Mouse (Mus musculus) embryonic facial prominence, embryonic 11.5 days (tissue): ENCODE data around the gene Pld2. TPM values are rescaled to one million over a fixed set of nuclear protein-coding genes. Genes with fewer than 3 reads are reported as not detected.

Experiments
- ATAC-seq: fragments of 200-750 bp; cut with Nextera tagmentation; replicated peaks from 2 replicates; pipeline ENCODE4 v1.8.0; 2017; ENCODE audit warnings: low read depth; ENCODE audit not compliant: insufficient number of reproducible peaks, low FRiP score, low TSS enrichment
- DNase-seq: peaks from one replicate; pipeline ENCODE4 v3.0.0-alpha.2; 2015; ENCODE audit warnings: low spot score
- H3K27ac ChIP-seq: fragments of 300-500 bp; sonication (generic); replicated peaks from 2 replicates; pipeline ENCODE4 v1.5.1; 2014; ENCODE audit warnings: mild to moderate bottlenecking, low read depth, low read length, control low read depth
- H3K27me3 ChIP-seq: fragments of 300-500 bp; sonication (generic); 2 replicates; pipeline ENCODE4 v1.6.1; 2014; ENCODE audit warnings: mild to moderate bottlenecking, low read length, moderate library complexity, mixed read lengths; ENCODE audit not compliant: control insufficient read depth, insufficient read depth
- H3K36me3 ChIP-seq: fragments of 300-500 bp; sonication (generic); replicated peaks from 2 replicates; pipeline ENCODE4 v1.6.1; 2014; ENCODE audit warnings: low read depth, mild to moderate bottlenecking, low read length, moderate library complexity, mixed read lengths; ENCODE audit not compliant: control insufficient read depth, insufficient read depth
- H3K4me1 ChIP-seq: fragments of 300-500 bp; sonication (generic); 2 replicates; pipeline ENCODE4 v1.6.1; 2014; ENCODE audit warnings: low read length, mixed read lengths; ENCODE audit not compliant: control insufficient read depth, insufficient read depth
- H3K4me2 ChIP-seq: fragments of 300-500 bp; sonication (generic); 2 replicates; pipeline ENCODE4 v1.6.1; 2014; ENCODE audit warnings: low read depth, mild to moderate bottlenecking, control low read depth, low read length, moderate library complexity
- H3K4me3 ChIP-seq: fragments of 300-500 bp; sonication (generic); 2 replicates; pipeline ENCODE4 v1.5.1; 2014; ENCODE audit warnings: low read depth, low read length, control low read depth
- H3K9ac ChIP-seq: fragments of 300-500 bp; sonication (generic); replicated peaks from 2 replicates; pipeline ENCODE4 v1.6.1; 2014; ENCODE audit warnings: mild to moderate bottlenecking, control low read depth, low read length
- H3K9me3 ChIP-seq: fragments of 300-500 bp; sonication (generic); replicated peaks from 2 replicates; pipeline ENCODE4 v1.6.1; 2016; ENCODE audit warnings: mild to moderate bottlenecking, low read length, inconsistent platforms, mixed read lengths; ENCODE audit not compliant: control insufficient read depth
- WGBS: fragments of 180-500 bp; shearing (Covaris S2); extraction: QIAGEN DNeasy Blood & Tissue Kit; methylation state at CpG from one replicate; pipeline ENCODE4 v1.1.7; 2014; 5-methylcytosine and 5-hydroxymethylcytosine counted together
- polyA plus RNA-seq: library from polyadenylated mRNA; unstranded; fragments of >200 nt; fragmentation: Nextera tagmentation; extraction: Ambion mirVana; gene quantifications from 2 replicates; pipeline ENCODE4 v1.2.1, GENCODE M21; 2014

Pld2 gene
- polyA plus RNA-seq, 1 experiment from 2014 or later = 1.6 TPM

DNA sequence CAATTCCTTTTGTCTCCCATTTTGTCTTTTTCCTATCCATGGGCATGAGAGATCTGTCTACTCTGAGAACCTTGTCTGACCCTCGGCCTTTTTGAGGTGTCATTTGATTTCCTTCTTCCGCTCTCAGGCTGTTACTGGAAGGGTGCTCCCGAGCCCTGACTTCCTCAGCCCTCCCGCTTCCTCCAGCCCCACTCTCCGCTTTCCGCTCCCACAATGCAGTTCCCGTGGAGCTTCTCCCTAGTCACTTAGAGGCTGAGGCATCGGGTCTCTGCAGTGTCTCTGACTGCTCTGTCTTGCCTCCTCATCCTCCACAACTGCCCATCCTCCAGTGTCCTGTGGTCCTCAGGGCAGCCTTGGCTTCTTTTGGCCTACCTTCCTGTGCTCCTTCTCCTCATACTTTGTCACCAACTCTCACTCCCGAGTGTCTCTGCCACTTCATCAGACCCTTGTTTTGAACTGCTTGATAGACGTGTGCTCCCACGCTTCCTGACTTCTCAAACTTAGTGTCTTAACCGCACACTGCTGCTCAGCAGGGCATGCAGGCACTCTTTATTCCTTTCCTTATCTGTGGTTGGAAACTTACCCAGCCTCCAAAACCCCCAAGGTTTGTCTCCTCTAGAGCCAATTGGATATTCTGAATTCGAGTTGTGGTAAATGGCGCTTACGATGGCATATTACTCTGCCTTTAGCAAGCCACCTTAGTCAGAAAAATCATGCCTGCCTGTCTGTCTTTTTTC is 54.6 kb downstream of the Pld2 start:
- no peak overlapping the region for H3K4me3 ChIP-seq
- no peaks in the 10 kb centered on the region for H3K27me3 ChIP-seq
- no peaks in the 10 kb centered on the region for H3K4me1 ChIP-seq
- no peaks in the 10 kb centered on the region for H3K36me3 ChIP-seq
- H3K9me3 ChIP-seq = no peaks in the 10 kb centered on the region
- H3K9ac ChIP-seq = no peak overlapping the region
- 88% methylated on average over 15 of the region's 15 CpGs for WGBS
- ATAC-seq = no peak
- no peak overlapping the region for H3K4me2 ChIP-seq
- H3K27ac ChIP-seq = no peak overlapping the region
- DNase-seq = no peak

DNA sequence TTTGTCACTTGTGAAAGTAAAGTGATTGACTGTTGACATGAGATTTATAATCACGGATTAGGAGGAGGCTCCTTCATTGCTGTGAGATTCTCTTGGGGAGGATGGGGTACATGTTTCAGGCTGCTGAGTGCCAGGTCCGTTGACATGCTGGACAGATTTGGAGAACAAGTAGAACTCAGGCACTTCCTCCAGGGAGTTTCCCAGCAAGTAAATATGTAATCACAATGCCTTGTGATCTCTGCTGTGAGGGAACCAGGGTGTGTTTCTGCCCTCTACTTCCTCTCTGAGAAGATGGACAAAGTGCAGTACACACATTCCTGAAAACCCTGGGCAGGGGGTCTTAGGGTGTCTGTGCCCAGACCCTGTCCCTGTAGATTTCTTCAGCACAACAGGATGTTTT is 55.8 kb downstream of the Pld2 start:
- Histone ChIP-seq H3K4me2 (no peak overlapping the region), H3K4me1 (no peaks in the 10 kb centered on the region), H3K27me3 (no peaks in the 10 kb centered on the region), H3K27ac (no peak overlapping the region), H3K36me3 (no peaks in the 10 kb centered on the region), H3K9ac (no peak overlapping the region), H3K9me3 (no peaks in the 10 kb centered on the region), H3K4me3 (no peak overlapping the region)
- WGBS = 66% methylated on average over 2 of the region's 2 CpGs
- ATAC-seq = no peak
- DNase-seq = no peak

DNA sequence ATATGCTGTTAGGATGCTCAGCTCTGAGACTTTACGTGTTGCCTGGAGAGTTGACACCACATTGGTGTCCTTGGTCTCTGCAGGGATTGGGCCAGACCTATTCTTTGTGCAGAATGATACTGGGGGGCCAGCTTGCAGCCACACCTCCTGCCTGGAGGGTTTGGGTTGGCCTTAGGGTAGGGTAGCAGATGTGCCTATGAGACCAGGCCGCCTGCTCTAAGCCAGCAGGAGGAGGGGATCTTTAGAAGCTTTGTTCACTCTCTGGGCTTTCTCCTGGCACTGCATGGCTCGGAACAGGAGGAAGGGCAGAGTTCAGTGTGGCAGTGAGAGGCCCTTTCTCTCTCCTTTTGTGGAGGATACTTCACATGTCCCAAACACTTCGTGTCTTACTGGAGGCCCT is 56.2 kb downstream of the Pld2 start:
- H3K4me2 ChIP-seq = no peak overlapping the region
- H3K9me3 ChIP-seq = no peaks in the 10 kb centered on the region
- no peaks in the 10 kb centered on the region for H3K27me3 ChIP-seq
- WGBS = 48% methylated on average over 4 of the region's 4 CpGs
- no peaks in the 10 kb centered on the region for H3K36me3 ChIP-seq
- no peak overlapping the region for H3K9ac ChIP-seq
- H3K4me3 ChIP-seq = no peak overlapping the region
- no peaks in the 10 kb centered on the region for H3K4me1 ChIP-seq
- no peak overlapping the region for H3K27ac ChIP-seq
- ATAC-seq = no peak
- no peak for DNase-seq

DNA sequence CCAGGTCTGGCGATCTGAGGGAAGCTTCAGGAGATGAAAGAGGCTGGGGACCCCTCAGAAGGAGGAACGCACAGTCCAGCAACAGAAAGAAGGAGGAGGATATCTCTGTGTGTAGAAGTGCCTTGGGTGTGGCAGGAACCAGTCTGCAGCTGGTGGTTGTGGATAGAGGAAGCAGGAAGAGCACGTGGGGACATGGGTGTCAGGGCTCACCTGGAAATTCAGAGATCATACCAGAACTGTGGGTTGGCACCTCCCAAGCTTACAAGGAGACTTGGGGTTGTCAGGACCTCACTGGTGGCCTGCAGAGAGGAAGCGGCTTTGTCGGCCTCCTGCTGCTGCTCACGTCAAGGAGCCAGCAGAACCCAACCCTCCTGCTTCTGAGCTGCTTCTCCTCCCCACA is 57.4 kb downstream of the Pld2 start:
- no peaks in the 10 kb centered on the region for H3K9me3 ChIP-seq
- no peak overlapping the region for H3K27ac ChIP-seq
- no peak overlapping the region for H3K4me2 ChIP-seq
- no peak overlapping the region for H3K9ac ChIP-seq
- H3K27me3 ChIP-seq = no peaks in the 10 kb centered on the region
- WGBS = 87% methylated on average over 6 of the region's 6 CpGs
- ATAC-seq (no peak), DNase-seq (no peak)
- H3K4me1 ChIP-seq = no peaks in the 10 kb centered on the region
- H3K36me3 ChIP-seq = no peaks in the 10 kb centered on the region
- H3K4me3 ChIP-seq = no peak overlapping the region

DNA sequence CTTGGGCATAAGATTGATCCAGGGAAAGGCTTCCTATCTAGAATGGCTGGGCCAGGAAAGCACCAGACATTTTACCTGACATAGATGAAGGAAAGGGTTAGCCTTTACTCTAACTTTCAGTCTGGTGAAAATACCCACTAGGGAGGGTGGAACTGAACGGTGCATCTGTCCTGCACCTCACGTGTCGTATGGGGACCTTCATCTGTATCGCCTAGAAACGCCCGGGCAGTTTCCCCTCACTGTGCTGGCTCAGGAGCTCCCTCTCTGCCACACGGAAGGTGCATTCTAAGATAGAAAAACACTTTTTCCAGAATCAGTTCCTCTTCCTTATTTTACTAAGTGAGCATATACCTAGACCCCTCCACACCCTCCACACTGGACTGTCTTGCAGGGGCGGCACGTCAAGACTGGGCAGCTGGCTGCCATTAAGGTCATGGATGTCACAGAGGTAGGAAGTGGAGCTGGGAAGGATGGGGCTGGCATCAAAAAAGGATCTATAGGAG is 58.6 kb downstream of the Pld2 start:
- no peak overlapping the region for H3K4me3 ChIP-seq
- no peak overlapping the region for H3K4me2 ChIP-seq
- WGBS = 88% methylated on average over 9 of the region's 9 CpGs
- ATAC-seq (no peak), DNase-seq (no peak)
- H3K9ac ChIP-seq = no peak overlapping the region
- no peaks in the 10 kb centered on the region for H3K36me3 ChIP-seq
- H3K9me3 ChIP-seq = no peaks in the 10 kb centered on the region
- no peak overlapping the region for H3K27ac ChIP-seq
- no peaks in the 10 kb centered on the region for H3K4me1 ChIP-seq
- no peaks in the 10 kb centered on the region for H3K27me3 ChIP-seq

DNA sequence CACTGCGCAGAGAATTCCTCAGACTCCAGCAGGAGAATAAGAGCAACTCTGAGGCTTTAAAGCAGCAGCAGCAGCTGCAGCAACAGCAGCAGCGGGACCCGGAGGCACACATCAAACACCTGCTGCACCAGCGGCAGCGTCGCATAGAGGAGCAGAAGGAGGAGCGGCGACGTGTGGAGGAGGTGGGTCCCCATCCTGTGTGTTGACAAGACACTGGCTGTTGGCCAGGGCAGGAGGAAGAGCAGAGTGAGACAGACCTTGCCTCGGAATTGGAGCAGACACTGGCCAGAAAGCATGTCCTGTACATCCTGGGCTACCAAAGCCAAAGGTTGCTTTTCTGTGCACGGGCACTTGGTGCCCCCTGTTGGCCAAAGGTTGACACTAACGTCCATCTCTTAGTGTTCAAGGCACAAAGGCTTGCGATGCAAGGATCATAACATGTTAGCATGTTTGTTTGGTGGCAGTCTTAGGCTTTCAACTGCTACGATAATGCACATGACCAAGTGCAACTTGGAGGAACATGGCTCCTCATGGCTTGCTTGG is 65.2 kb downstream of the Pld2 start:
- DNase-seq = peak; percentile 82
- 66% methylated on average over 14 of the region's 14 CpGs for WGBS
- peaks cover 12% of the 10 kb centered on the region for H3K36me3 ChIP-seq
- H3K9ac ChIP-seq = no peak overlapping the region
- H3K27ac ChIP-seq = no peak overlapping the region
- no peak for ATAC-seq
- no peaks in the 10 kb centered on the region for H3K27me3 ChIP-seq
- no peak overlapping the region for H3K4me2 ChIP-seq
- H3K4me3 ChIP-seq = no peak overlapping the region
- no peaks in the 10 kb centered on the region for H3K9me3 ChIP-seq
- H3K4me1 ChIP-seq = no peaks in the 10 kb centered on the region

DNA sequence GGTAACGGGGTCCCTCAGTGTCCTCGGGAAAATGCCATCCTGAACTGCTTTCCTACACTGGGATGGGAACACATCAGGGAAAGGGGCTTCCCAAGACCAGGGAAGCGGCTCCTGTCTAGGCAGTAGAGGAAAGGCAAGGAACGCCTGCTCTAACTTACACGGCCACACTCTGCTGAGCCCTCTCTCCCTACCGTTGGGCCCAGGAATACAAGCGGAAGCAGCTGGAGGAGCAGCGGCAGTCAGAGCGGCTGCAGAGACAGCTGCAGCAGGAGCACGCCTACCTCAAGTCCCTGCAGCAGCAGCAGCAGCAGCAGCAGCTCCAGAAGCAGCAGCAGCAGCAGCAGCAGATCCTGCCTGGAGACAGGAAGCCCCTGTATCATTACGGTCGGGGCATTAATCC is 66.9 kb downstream of the Pld2 start:
- peaks cover 15% of the 10 kb centered on the region for H3K36me3 ChIP-seq
- no peak overlapping the region for H3K4me3 ChIP-seq
- DNase-seq = no peak
- no peak overlapping the region for H3K4me2 ChIP-seq
- H3K27me3 ChIP-seq = no peaks in the 10 kb centered on the region
- ATAC-seq = no peak
- no peak overlapping the region for H3K9ac ChIP-seq
- 74% methylated on average over 12 of the region's 12 CpGs for WGBS
- H3K27ac ChIP-seq = no peak overlapping the region
- no peaks in the 10 kb centered on the region for H3K4me1 ChIP-seq
- H3K9me3 ChIP-seq = no peaks in the 10 kb centered on the region

DNA sequence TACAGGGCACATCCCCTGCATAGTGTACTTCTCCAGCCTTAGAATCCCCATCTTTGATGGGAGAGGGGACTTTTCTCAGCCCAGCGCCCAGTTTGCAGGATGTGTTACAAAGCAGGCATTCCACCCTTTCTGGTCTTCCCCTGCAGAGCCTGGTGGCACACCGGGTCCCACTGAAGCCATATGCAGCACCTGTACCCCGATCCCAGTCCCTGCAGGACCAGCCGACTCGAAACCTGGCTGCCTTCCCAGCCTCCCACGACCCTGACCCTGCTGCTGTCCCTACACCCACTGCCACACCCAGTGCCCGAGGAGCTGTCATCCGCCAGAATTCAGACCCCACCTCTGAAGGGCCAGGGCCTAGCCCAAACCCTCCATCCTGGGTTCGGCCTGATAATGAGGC is 67.7 kb downstream of the Pld2 start:
- no peaks in the 10 kb centered on the region for H3K4me1 ChIP-seq
- no peak overlapping the region for H3K9ac ChIP-seq
- WGBS = 93% methylated on average over 9 of the region's 9 CpGs
- H3K9me3 ChIP-seq = no peaks in the 10 kb centered on the region
- H3K4me3 ChIP-seq = no peak overlapping the region
- H3K27ac ChIP-seq = no peak overlapping the region
- ATAC-seq = no peak
- peaks cover 17% of the 10 kb centered on the region for H3K36me3 ChIP-seq
- no peaks in the 10 kb centered on the region for H3K27me3 ChIP-seq
- no peak overlapping the region for H3K4me2 ChIP-seq
- no peak for DNase-seq
